Mouse (Mus musculus): ENCODE results near the gene Reep3.
"Not testable (repeated sequence)": the region's sequence is repeated elsewhere in the genome, so short reads cannot be mapped to it uniquely, and the experiment has no call there.

Reep3 gene

GRCm38 (mm10) chr10:67096621-67097436 is at the start of gene Reep3:
TSS of gene Reep3 (minus strand) at chr10:67096945.
- DNase-seq (ENCODE audit: low read depth, low spot score): no peak

GRCm38 (mm10) chr10:67145623-67146022 is 48.9 kb upstream of the Reep3 start:
- no peak for DNase-seq (ENCODE audit: low read depth, low spot score)

- DNase-seq (ENCODE audit: low read depth, low spot score): no peak
Observed at GRCm38 (mm10) chr10:67144269-67144668, 47.5 kb upstream of the Reep3 start.

- DNase-seq (ENCODE audit: low read depth, low spot score): no peak
Observed at GRCm38 (mm10) chr10:67143661-67144060, 46.9 kb upstream of the Reep3 start.

- DNase-seq (ENCODE audit: low read depth, low spot score): no peak
Observed at GRCm38 (mm10) chr10:67137437-67137836, 40.7 kb upstream of the Reep3 start.

GRCm38 (mm10) chr10:67134322-67134721 is 37.6 kb upstream of the Reep3 start:
- DNase-seq (ENCODE audit: low read depth, low spot score): no peak

GRCm38 (mm10) chr10:67131709-67132108 is 35.0 kb upstream of the Reep3 start:
- DNase-seq (ENCODE audit: low read depth, low spot score): no peak

- no peak for DNase-seq (ENCODE audit: low read depth, low spot score)
Observed at GRCm38 (mm10) chr10:67129531-67129930, 32.8 kb upstream of the Reep3 start.

- no peak for DNase-seq (ENCODE audit: low read depth, low spot score)
Observed at GRCm38 (mm10) chr10:67126859-67127758, 30.4 kb upstream of the Reep3 start.

GRCm38 (mm10) chr10:67126061-67126858 is 29.5 kb upstream of the Reep3 start:
- DNase-seq (ENCODE audit: low read depth, low spot score): peak; percentile 16

- DNase-seq (ENCODE audit: low read depth, low spot score): no peak
Observed at GRCm38 (mm10) chr10:67124156-67124555, 27.4 kb upstream of the Reep3 start.

GRCm38 (mm10) chr10:67123756-67124155 is 27.0 kb upstream of the Reep3 start:
- DNase-seq (ENCODE audit: low read depth, low spot score): no peak

GRCm38 (mm10) chr10:67120640-67121039 is 23.9 kb upstream of the Reep3 start:
- no peak for DNase-seq (ENCODE audit: low read depth, low spot score)

GRCm38 (mm10) chr10:67120180-67120579 is 23.4 kb upstream of the Reep3 start:
- DNase-seq (ENCODE audit: low read depth, low spot score): no peak

- DNase-seq (ENCODE audit: low read depth, low spot score): no peak
Observed at GRCm38 (mm10) chr10:67119291-67119690, 22.5 kb upstream of the Reep3 start.

- no peak for DNase-seq (ENCODE audit: low read depth, low spot score)
Observed at GRCm38 (mm10) chr10:67116251-67116650, 19.5 kb upstream of the Reep3 start.

- no peak for DNase-seq (ENCODE audit: low read depth, low spot score)
Observed at GRCm38 (mm10) chr10:67115666-67116091, 18.9 kb upstream of the Reep3 start.

- DNase-seq (ENCODE audit: low read depth, low spot score): no peak
Observed at GRCm38 (mm10) chr10:67115115-67115514, 18.4 kb upstream of the Reep3 start.

GRCm38 (mm10) chr10:67113833-67114232 is 17.1 kb upstream of the Reep3 start:
- DNase-seq (ENCODE audit: low read depth, low spot score): no peak

GRCm38 (mm10) chr10:67112967-67113366 is 16.2 kb upstream of the Reep3 start:
- DNase-seq (ENCODE audit: low read depth, low spot score): not testable (repeated sequence)

- no peak for DNase-seq (ENCODE audit: low read depth, low spot score)
Observed at GRCm38 (mm10) chr10:67111799-67112177, 15.0 kb upstream of the Reep3 start.
